Mouse (Mus musculus) CH12.LX (cell line): ENCODE results near the gene Ccl17. TPM values are rescaled to one million over a fixed set of nuclear protein-coding genes. Genes with fewer than 3 reads are reported as not detected.

Source experiments
- DNase-seq: peaks from one replicate; pipeline ENCODE4 v3.0.0-alpha.2; 2013; ENCODE audit errors: extremely low read depth
- H3K27ac ChIP-seq: 2 replicates; pipeline ENCODE4 v1.5.1; 2012; ENCODE audit warnings: low read depth, mild to moderate bottlenecking, control low read depth, moderate library complexity; ENCODE audit not compliant: insufficient read depth
- H3K27me3 ChIP-seq: replicated peaks from 2 replicates; pipeline ENCODE3; 2012; ENCODE audit warnings: inconsistent platforms
- H3K36me3 ChIP-seq, 2 experiments: replicated peaks in 1 of 2; 2 replicates each; pipeline versions ENCODE3 to v1.6.1; 2012; ENCODE audit warnings: inconsistent platforms in 1 of 2, low read length in 1 of 2, mild to moderate bottlenecking in 1 of 2, mixed read lengths in 1 of 2, moderate library complexity in 1 of 2; ENCODE audit not compliant: control insufficient read depth in 1 of 2, insufficient read depth in 1 of 2
- H3K4me1 ChIP-seq, 2 experiments: 2 replicates each; pipeline ENCODE4 v1.6.1; 2012; ENCODE audit warnings: inconsistent platforms in 1 of 2, moderate library complexity in 1 of 2; ENCODE audit not compliant: insufficient read depth in 2 of 2, control insufficient read depth in 1 of 2
- H3K4me2 ChIP-seq: 2 replicates; pipeline ENCODE4 v1.6.1; 2012; ENCODE audit warnings: low read depth, mild to moderate bottlenecking, control low read depth; ENCODE audit not compliant: poor library complexity, insufficient read depth, severe bottlenecking
- H3K4me3 ChIP-seq, 3 experiments: fragments of 150-350 bp in 1 of 3; sonication (generic) in 1 of 3; replicated peaks in 1 of 3; 2 replicates each; pipeline versions ENCODE3 to v1.5.1; 2011 to 2012; ENCODE audit warnings: low read depth in 2 of 3, low read length in 2 of 3, mild to moderate bottlenecking in 2 of 3, moderate library complexity in 2 of 3, control low read depth in 1 of 3, improper control_type of control experiment in 1 of 3, inconsistent platforms in 1 of 3, mixed read lengths in 1 of 3; ENCODE audit not compliant: poor library complexity in 1 of 3
- H3K79me2 ChIP-seq: replicated peaks from 2 replicates; pipeline ENCODE4 v1.6.1; 2012; ENCODE audit warnings: mild to moderate bottlenecking, moderate library complexity; ENCODE audit not compliant: control insufficient read depth, poor library complexity, insufficient read depth, severe bottlenecking; ENCODE audit errors: extremely low read depth
- H3K9ac ChIP-seq: 2 replicates; pipeline ENCODE4 v1.6.1; 2012; ENCODE audit warnings: low read depth, mild to moderate bottlenecking, control low read depth, moderate library complexity; ENCODE audit not compliant: insufficient read depth
- H3K9me3 ChIP-seq: replicated peaks from 2 replicates; pipeline ENCODE3; 2012; ENCODE audit warnings: low read length, inconsistent platforms, mixed read lengths
- BHLHE40 ChIP-seq: IDR thresholded peaks from 2 replicates; pipeline ENCODE4 v1.6.1; 2011; ENCODE audit warnings: mild to moderate bottlenecking, low read depth, low read length, improper control_type of control experiment
- CHD1 ChIP-seq: IDR thresholded peaks from 2 replicates; pipeline ENCODE4 v1.6.1; 2012; ENCODE audit warnings: low read depth, low read length, improper control_type of control experiment, inconsistent platforms
- CHD2 ChIP-seq: IDR thresholded peaks from 2 replicates; pipeline ENCODE4 v1.6.1; 2011; ENCODE audit warnings: low read length, improper control_type of control experiment
- ELF1 ChIP-seq: IDR thresholded peaks from 2 replicates; pipeline ENCODE4 v1.6.1; 2014; ENCODE audit warnings: low read depth, mild to moderate bottlenecking, inconsistent platforms, low read length, improper control_type of control experiment
- EP300 ChIP-seq: IDR thresholded peaks from 2 replicates; pipeline ENCODE4 v1.6.1; 2011; ENCODE audit warnings: low read length, improper control_type of control experiment
- ETS1 ChIP-seq: conservative IDR thresholded peaks from 2 replicates; pipeline ENCODE4 v1.6.1; 2012; ENCODE audit warnings: low read depth, mild to moderate bottlenecking, inconsistent platforms, low read length, improper control_type of control experiment, moderate library complexity
- IRF4 ChIP-seq: IDR thresholded peaks from 2 replicates; pipeline ENCODE4 v1.6.1; 2014; ENCODE audit warnings: low read depth, mild to moderate bottlenecking, inconsistent platforms, low read length, improper control_type of control experiment
- JUND ChIP-seq: conservative IDR thresholded peaks from 2 replicates; pipeline ENCODE4 v1.6.1; 2011; ENCODE audit warnings: low read depth, low read length, improper control_type of control experiment
- MAZ ChIP-seq: IDR thresholded peaks from 2 replicates; pipeline ENCODE4 v1.6.1; 2012; ENCODE audit warnings: low read depth, mild to moderate bottlenecking, inconsistent platforms, low read length, improper control_type of control experiment, moderate library complexity
- MEF2A ChIP-seq: IDR thresholded peaks from 2 replicates; pipeline ENCODE4 v1.6.1; 2014; ENCODE audit warnings: low read depth, mild to moderate bottlenecking, inconsistent platforms, low read length, improper control_type of control experiment, borderline replicate concordance
- NRF1 ChIP-seq: IDR thresholded peaks from 2 replicates; pipeline ENCODE4 v1.6.1; 2014; ENCODE audit warnings: low read depth, mild to moderate bottlenecking, inconsistent platforms, low read length, improper control_type of control experiment, moderate library complexity
- POLR2A ChIP-seq: IDR thresholded peaks from 2 replicates; pipeline ENCODE4 v1.6.1; 2011; ENCODE audit warnings: low read depth, mild to moderate bottlenecking, improper control_type of control experiment, low read length
- RAD21 ChIP-seq: IDR thresholded peaks from 2 replicates; pipeline ENCODE4 v1.6.1; 2011; ENCODE audit warnings: low read depth, mild to moderate bottlenecking, low read length, improper control_type of control experiment, moderate library complexity
- RCOR1 ChIP-seq: conservative IDR thresholded peaks from 2 replicates; pipeline ENCODE4 v1.6.1; 2012; ENCODE audit warnings: low read depth, mild to moderate bottlenecking, inconsistent platforms, low read length, improper control_type of control experiment
- SIN3A ChIP-seq: IDR thresholded peaks from 2 replicates; pipeline ENCODE4 v1.6.1; 2012; ENCODE audit warnings: low read length, improper control_type of control experiment, inconsistent platforms
- TCF12 ChIP-seq: IDR thresholded peaks from 2 replicates; pipeline ENCODE4 v1.6.1; 2014; ENCODE audit warnings: low read depth, mild to moderate bottlenecking, inconsistent platforms, low read length, improper control_type of control experiment
- UBTF ChIP-seq: IDR thresholded peaks from 2 replicates; pipeline ENCODE4 v1.6.1; 2012; ENCODE audit warnings: low read depth, mild to moderate bottlenecking, inconsistent platforms, low read length, improper control_type of control experiment, moderate library complexity
- USF1 ChIP-seq: IDR thresholded peaks from 2 replicates; pipeline ENCODE4 v1.6.1; 2014; ENCODE audit warnings: low read depth, mild to moderate bottlenecking, inconsistent platforms, low read length, improper control_type of control experiment
- USF2 ChIP-seq: conservative IDR thresholded peaks from 2 replicates; pipeline ENCODE4 v1.6.1; 2011; ENCODE audit warnings: low read depth, low read length, improper control_type of control experiment
- dilution Hi-C: fragments of 300-500 bp; cut with MboI; formaldehyde crosslinking; loops from 2 replicates; pipeline ENCODE4 v1.14.3; 2020; ENCODE audit warnings: low sequenced_read_pairs; ENCODE audit not compliant: extremely low pct_unique_long_range_greater_than_20kb, extremely low pct_ligation_motif_present
- in situ Hi-C: fragments of 300-500 bp; cut with MboI; formaldehyde crosslinking; loops from 3 replicates; pipeline ENCODE4 v1.14.3; 2019; ENCODE audit warnings: low sequenced_read_pairs, low pct_ligation_motif_present, low pct_unique_long_range_greater_than_20kb, mixed read lengths
- polyA plus RNA-seq: library from polyadenylated mRNA; unstranded; fragments of >175 nt; gene quantifications from 2 replicates; pipeline ENCODE4 v1.2.1, GENCODE M21; 2012; ENCODE audit warnings: low read depth; ENCODE audit not compliant: insufficient read length
- total RNA-seq, 2 experiments: library from RNA; depleted of rRNA; stranded (reverse); fragments of 300-350 nt in 1 of 2; fragments of >200 nt in 1 of 2; gene quantifications; 2 replicates each; pipeline ENCODE4 v1.2.3; 2012 to 2014

Ccl17 gene
- total and polyA plus RNA-seq, 3 experiments = 1.3 to 2.6 (median 2.1) TPM

GRCm38 (mm10) chr8:94781838-94782235, 28.4 kb upstream of the Ccl17 start (continued):
- no peak for TF ChIP-seq CHD2
- no peak for TF ChIP-seq USF1
- TF ChIP-seq NRF1 = peak; percentile 54

DNA sequence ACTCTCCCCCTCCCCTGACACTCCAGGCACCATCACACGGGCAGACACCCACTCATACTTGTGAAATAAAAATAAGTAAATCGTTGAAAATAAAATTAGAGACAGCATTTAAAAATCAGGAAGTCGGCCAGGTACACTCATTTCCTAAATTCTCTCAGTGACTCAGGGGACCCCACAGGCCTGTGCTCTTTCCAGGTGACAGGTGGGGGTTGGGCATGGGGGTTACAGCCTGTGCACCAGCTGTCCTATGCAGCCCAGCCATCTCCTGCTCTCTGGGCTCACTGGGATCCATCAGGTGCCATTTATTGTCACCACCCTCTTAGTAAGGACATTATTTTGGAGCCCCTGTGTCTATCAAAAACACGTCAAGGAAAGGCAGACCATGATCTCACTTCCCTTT, 26.4 kb upstream of the Ccl17 start:
- DNase-seq = no peak
- Histone ChIP-seq H3K27me3 (no peaks in the 10 kb centered on the region), H3K4me2 (peak overlapping the region; percentile 31; the same call in 1 of the 2 replicates), H3K27ac (peak overlapping the region; percentile 86), H3K9me3 (no peaks in the 10 kb centered on the region), H3K9ac (no peak overlapping the region; the same call in 1 of the 2 replicates), H3K4me1 (peaks cover 22 to 65% of the 10 kb centered on the region in 2 experiments), H3K79me2 (peaks cover 2% of the 10 kb centered on the region; the same call in 1 of the 2 replicates), H3K36me3 (peaks cover 0 to 4% of the 10 kb centered on the region in 2 experiments), H3K4me3 (peak overlapping the region in 1 of 3 experiments; percentile 0)
- dilution Hi-C loops = no loop called here
- TF ChIP-seq JUND (0 out of 2 replicates have a peak, but pooled peaks have one; percentile 31), BHLHE40 (peak; percentile 70), RAD21 (no peak), ETS1 (peak; percentile 68), IRF4 (peak; percentile 82), EP300 (peak; percentile 80; the same call in 1 of the 2 replicates), SIN3A (no peak), ELF1 (peak; percentile 37; the same call in 1 of the 2 replicates), CHD2 (peak; percentile 90), RCOR1 (no peak), UBTF (no peak), CHD1 (no peak), POLR2A (0 out of 2 replicates have a peak, but pooled peaks have one; percentile 10), MAZ (peak; percentile 43; the same call in 1 of the 2 replicates), TCF12 (peak; percentile 77), MEF2A (peak; percentile 46; the same call in 1 of the 2 replicates), USF2 (no peak)
- in situ Hi-C loops = loop anchor here (5.0 kb wide), 2 partner anchors 42 to 77 kb away; no protein-coding TSS in a partner anchor
